Mouse (Mus musculus): ENCODE results near the gene Myl9. TPM values are rescaled to one million over a fixed set of nuclear protein-coding genes. Genes with fewer than 3 reads are reported as not detected.
"Not testable (repeated sequence)": the region's sequence is repeated elsewhere in the genome, so short reads cannot be mapped to it uniquely, and the experiment has no call there.

Myl9 gene
- polyA plus RNA-seq, 1 experiment from 2014 or later: 144 TPM

DNA sequence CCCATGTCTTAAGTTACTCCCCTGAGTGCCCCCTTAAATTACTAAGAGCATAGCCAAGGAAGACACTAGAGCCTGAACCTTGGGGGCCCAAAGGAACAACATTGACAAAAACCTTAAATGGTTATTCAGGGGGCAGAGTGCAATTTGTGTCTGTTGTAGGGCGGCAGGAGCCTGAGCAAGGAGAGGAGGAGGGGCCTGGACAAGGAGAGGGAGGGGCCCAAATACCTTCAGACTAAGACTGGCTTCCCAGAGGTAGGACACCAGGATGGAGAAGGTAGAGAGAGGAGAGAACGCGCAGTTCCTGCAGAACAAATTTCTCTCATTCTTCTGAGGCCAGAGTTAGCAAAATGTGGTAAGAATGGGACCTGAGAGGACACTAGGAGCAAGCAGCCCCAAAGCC, 40.2 kb downstream of the Myl9 start:
- Histone ChIP-seq H3K4me1 (peaks cover 10% of the 10 kb centered on the region; the same call in 1 of the 2 replicates), H3K27ac (replicated peaks) (no peak overlapping the region), H3K9me3 (no peaks in the 10 kb centered on the region), H3K4me3 (no peak overlapping the region), H3K9ac (replicated peaks) (no peak overlapping the region), H3K36me3 (no peaks in the 10 kb centered on the region), H3K4me2 (replicated peaks) (no peak overlapping the region), H3K27me3 (no peaks in the 10 kb centered on the region)
- WGBS: 73% methylated on average over 3 of the region's 3 CpGs
- ATAC-seq (ENCODE audit: low FRiP score, low read depth): no peak

DNA sequence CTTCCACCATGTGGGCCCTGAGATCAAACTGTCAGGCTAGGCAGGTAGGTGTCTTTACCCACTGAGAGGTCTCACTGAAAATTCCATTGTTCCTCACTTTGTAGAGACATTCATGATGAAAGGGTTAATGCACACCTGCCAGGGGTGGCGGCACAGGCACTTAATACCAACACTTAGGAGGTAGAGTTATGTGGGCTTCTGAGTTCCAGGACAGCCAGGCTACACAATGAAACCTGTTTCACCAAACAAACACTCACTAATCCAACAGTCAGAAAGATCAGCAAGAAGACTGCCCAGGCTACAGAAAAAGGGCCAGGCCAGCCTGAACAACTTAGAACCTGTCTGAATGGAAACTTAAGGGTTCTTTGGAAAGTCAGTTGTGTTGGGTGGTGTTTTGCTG, 40.9 kb downstream of the Myl9 start:
- Histone ChIP-seq H3K4me3 (no peak overlapping the region), H3K27ac (replicated peaks) (no peak overlapping the region), H3K4me2 (replicated peaks) (no peak overlapping the region), H3K27me3 (no peaks in the 10 kb centered on the region), H3K9me3 (no peaks in the 10 kb centered on the region), H3K9ac (replicated peaks) (no peak overlapping the region), H3K36me3 (no peaks in the 10 kb centered on the region), H3K4me1 (peaks cover 10% of the 10 kb centered on the region; the same call in 1 of the 2 replicates)
- WGBS: 59% methylated on average over 1 of the region's 1 CpGs
- ATAC-seq (ENCODE audit: low FRiP score, low read depth): no peak

DNA sequence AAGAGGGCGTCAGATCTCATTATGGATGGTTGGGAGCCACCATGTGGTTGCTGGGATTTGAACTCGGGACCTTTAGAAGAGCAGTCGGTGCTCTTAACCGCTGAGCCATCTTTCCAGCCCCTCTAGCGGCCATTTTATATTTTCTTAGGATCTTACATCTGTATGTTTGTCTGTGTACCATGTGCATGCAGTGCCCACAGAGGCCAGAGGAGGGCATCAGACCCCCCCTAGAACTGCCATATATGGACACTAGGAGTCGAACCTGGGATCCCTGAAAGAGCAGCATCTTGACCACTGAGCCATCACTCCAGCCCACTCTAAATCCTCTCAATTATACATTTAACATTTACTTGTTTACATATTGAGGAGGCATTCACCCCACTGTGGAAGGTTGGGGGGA, 49.9 kb downstream of the Myl9 start:
- not testable (repeated sequence) for H3K4me1 ChIP-seq; H3K4me2 ChIP-seq (replicated peaks); H3K9me3 ChIP-seq; H3K4me3 ChIP-seq; H3K27me3 ChIP-seq; H3K36me3 ChIP-seq; H3K9ac ChIP-seq (replicated peaks); H3K27ac ChIP-seq (replicated peaks); ATAC-seq (ENCODE audit: low FRiP score, low read depth)
- 85% methylated on average over 6 of the region's 6 CpGs for WGBS

Other genes with a start within 250 kb of the Myl9 start
- gene Aar2, start 227.8 kb upstream of the Myl9 start, polyA plus RNA-seq (2016; fragmentation: Nextera tagmentation; extraction: Ambion mirVana): 41.2 and 46.0 TPM in 2 replicates
- 190 and 195 TPM in 2 replicates for gene Dlgap4, start 161.7 kb upstream of the Myl9 start, polyA plus RNA-seq (2016; fragmentation: Nextera tagmentation; extraction: Ambion mirVana)
- 75.2 and 76.9 TPM in 2 replicates for gene Tgif2, start 64.6 kb downstream of the Myl9 start, polyA plus RNA-seq (2016; fragmentation: Nextera tagmentation; extraction: Ambion mirVana)
- 11.6 and 12.4 TPM in 2 replicates for gene 4930518I15Rik, start 82.5 kb downstream of the Myl9 start, polyA plus RNA-seq (2016; fragmentation: Nextera tagmentation; extraction: Ambion mirVana)
- 175 and 176 TPM in 2 replicates for gene Rab5if, start 87.7 kb downstream of the Myl9 start, polyA plus RNA-seq (2016; fragmentation: Nextera tagmentation; extraction: Ambion mirVana)
- 0.34 and 0.37 TPM in 2 replicates for gene Sla2, start 111.8 kb downstream of the Myl9 start, polyA plus RNA-seq (2016; fragmentation: Nextera tagmentation; extraction: Ambion mirVana)
- gene Ndrg3, start 216.6 kb downstream of the Myl9 start, polyA plus RNA-seq (2016; fragmentation: Nextera tagmentation; extraction: Ambion mirVana): 51.6 and 53.8 TPM in 2 replicates
- 44.5 and 45.0 TPM in 2 replicates for gene Dsn1, start 231.7 kb downstream of the Myl9 start, polyA plus RNA-seq (2016; fragmentation: Nextera tagmentation; extraction: Ambion mirVana)

Data from midbrain, embryonic 12.5 days (tissue).